Mouse (Mus musculus) left cerebral cortex, postnatal 36 days (tissue): ENCODE data around the gene Sytl1. TPM values are rescaled to one million over a fixed set of nuclear protein-coding genes. Genes with fewer than 3 reads are reported as not detected.

Experiments
- DNase-seq, 2 experiments: peaks; one replicate each; pipeline ENCODE4 v3.0.0; 2021 to 2022; ENCODE audit warnings: low spot score in 2 of 2, mixed read lengths in 1 of 2
- intact Hi-C: fragments of 180-260 bp; cut with DNase I; formaldehyde crosslinking; loops from one replicate; pipeline ENCODE4 v1.15.1; 2025
- total RNA-seq, 2 experiments: library from RNA; stranded (reverse); gene quantifications; 2 replicates each; pipeline ENCODE4 v1.2.3; 2021

Sytl1 gene
- total RNA-seq, 2 experiments from 2014 or later = 2.2 to 2.3 TPM

- intact Hi-C loops = no loop called here
- no peak for DNase-seq
These were observed 41.2 kb downstream of the Sytl1 start for GRCm38 (mm10) chr4:133221701-133222100.

GRCm38 (mm10) chr4:133220656-133221055, 42.3 kb downstream of the Sytl1 start:
- intact Hi-C loops = no loop called here
- no peak for DNase-seq

GRCm38 (mm10) chr4:133218745-133219144, 44.2 kb downstream of the Sytl1 start:
- no peak for DNase-seq
- intact Hi-C loops = loop anchor here (10.0 kb wide), 1 partner anchor 274 kb away; no protein-coding TSS in a partner anchor

GRCm38 (mm10) chr4:133217641-133218040, 45.3 kb downstream of the Sytl1 start:
- DNase-seq = peak in 1 of 2 experiments; percentile 43
- intact Hi-C loops = loop anchor here (10.0 kb wide), 1 partner anchor 273 kb away; no protein-coding TSS in a partner anchor

- DNase-seq = no peak
- intact Hi-C loops = loop anchor here (5.0 to 10.0 kb wide), 2 partner anchors 201 to 269 kb away; partner anchors contain the start of gene Ahdc1
These were observed 49.3 kb downstream of the Sytl1 start for GRCm38 (mm10) chr4:133213661-133214060.

GRCm38 (mm10) chr4:133213268-133213590, 49.7 kb downstream of the Sytl1 start:
- intact Hi-C loops = loop anchor here (5.0 to 10.0 kb wide), 2 partner anchors 201 to 268 kb away; partner anchors contain the start of gene Ahdc1
- DNase-seq = peak in 1 of 2 experiments; percentile 22

GRCm38 (mm10) chr4:133212562-133213267, 50.2 kb downstream of the Sytl1 start:
- DNase-seq = peak; percentile 82 to 87
- intact Hi-C loops = loop anchor here (5.0 to 10.0 kb wide), 2 partner anchors 200 to 268 kb away; partner anchors contain the start of gene Ahdc1

- intact Hi-C loops = loop anchor here (5.0 to 10.0 kb wide), 2 partner anchors 200 to 267 kb away; partner anchors contain the start of gene Ahdc1
- DNase-seq = peak; percentile 42 to 44
These were observed 51.0 kb downstream of the Sytl1 start, which contains the start of the genes Cd164l2 and Gpr3 for GRCm38 (mm10) chr4:133211751-133212561. TSS of gene Cd164l2 (plus strand) at chr4:133212131. TSS of gene Gpr3 (minus strand) at chr4:133212536.

GRCm38 (mm10) chr4:133210788-133211390, 52.0 kb downstream of the Sytl1 start:
- no peak for DNase-seq
- intact Hi-C loops = loop anchor here (5.0 to 10.0 kb wide), 2 partner anchors 199 to 266 kb away; partner anchors contain the start of gene Ahdc1

GRCm38 (mm10) chr4:133210023-133210787, 52.7 kb downstream of the Sytl1 start:
- intact Hi-C loops = loop anchor here (5.0 to 10.0 kb wide), 2 partner anchors 198 to 265 kb away; partner anchors contain the start of gene Ahdc1
- peak in 1 of 2 experiments; percentile 20 for DNase-seq

- intact Hi-C loops = loop anchor here (2.0 kb wide), 1 partner anchor 87 kb away; no protein-coding TSS in a partner anchor
- peak; percentile 51 to 64 for DNase-seq
These were observed 53.5 kb downstream of the Sytl1 start for GRCm38 (mm10) chr4:133209366-133209765.

- DNase-seq = no peak
- intact Hi-C loops = no loop called here
These were observed 58.5 kb downstream of the Sytl1 start for GRCm38 (mm10) chr4:133204379-133204778.

GRCm38 (mm10) chr4:133203591-133203990, 59.3 kb downstream of the Sytl1 start:
- intact Hi-C loops = no loop called here
- DNase-seq = no peak

Other genes starting within 250 kb of the Sytl1 start
- 10 to 100 TPM; 21.5 to 30.3 TPM for gene Wasf2, start 132.6 kb downstream of the Sytl1 start, total RNA-seq
- 1 to 10 TPM; 4.9 to 10.0 TPM for gene Cd164l2, start 51.0 kb downstream of the Sytl1 start, total RNA-seq
- gene Gpr3, start 50.6 kb downstream of the Sytl1 start, total RNA-seq = 1 to 10 TPM; 8.1 to 8.5 TPM
- 1 to 10 TPM; 6.8 to 8.1 TPM for gene Map3k6, start 22.3 kb downstream of the Sytl1 start, total RNA-seq
- 10 to 100 TPM; 87.9 to 96.5 TPM for gene Tmem222, start 14.7 kb upstream of the Sytl1 start, total RNA-seq
- 10 to 100 TPM; 58.6 to 59.8 TPM for gene Wdtc1, start 90.4 kb upstream of the Sytl1 start, total RNA-seq
- gene Slc9a1, start 106.6 kb upstream of the Sytl1 start, total RNA-seq = 10 to 100 TPM; 48.8 to 56.9 TPM
- not detected for gene Tent5b, start 217.0 kb upstream of the Sytl1 start, total RNA-seq
- gene Trnp1, start 235.4 kb upstream of the Sytl1 start, total RNA-seq = 100 to 1,000 TPM; 168 to 210 TPM